Mouse (Mus musculus) heart, embryonic 11.5 days (tissue): ENCODE results near the gene Brox. TPM values are rescaled to one million over a fixed set of nuclear protein-coding genes. Genes with fewer than 3 reads are reported as not detected.
"Not testable (repeated sequence)": the region's sequence is repeated elsewhere in the genome, so short reads cannot be mapped to it uniquely, and the experiment has no call there.

Source experiments
- ATAC-seq: fragments of 200-750 bp; cut with Nextera tagmentation; replicated peaks from 2 replicates; pipeline ENCODE4 v1.8.0; 2017; ENCODE audit warnings: moderate library complexity; ENCODE audit not compliant: insufficient number of reproducible peaks, low FRiP score, low TSS enrichment
- H3K27ac ChIP-seq: fragments of 300-500 bp; sonication (generic); 2 replicates; pipeline ENCODE4 v1.5.1; 2014; ENCODE audit warnings: mild to moderate bottlenecking, low read depth, low read length
- H3K27me3 ChIP-seq: fragments of 300-500 bp; sonication (generic); 2 replicates; pipeline ENCODE4 v1.6.1; 2014; ENCODE audit warnings: mild to moderate bottlenecking, low read length, mixed read lengths; ENCODE audit not compliant: control insufficient read depth, insufficient read depth
- H3K36me3 ChIP-seq: fragments of 300-500 bp; sonication (generic); 2 replicates; pipeline ENCODE4 v1.6.1; 2014; ENCODE audit warnings: mild to moderate bottlenecking, low read length, moderate library complexity, mixed read lengths; ENCODE audit not compliant: control insufficient read depth, insufficient read depth
- H3K4me1 ChIP-seq: fragments of 300-500 bp; sonication (generic); 2 replicates; pipeline ENCODE4 v1.6.1; 2014; ENCODE audit warnings: low read length; ENCODE audit not compliant: control insufficient read depth, insufficient read depth
- H3K4me2 ChIP-seq: fragments of 300-500 bp; sonication (generic); 2 replicates; pipeline ENCODE4 v1.6.1; 2014; ENCODE audit warnings: mild to moderate bottlenecking, moderate library complexity
- H3K4me3 ChIP-seq: fragments of 300-500 bp; sonication (generic); 2 replicates; pipeline ENCODE4 v1.5.1; 2014; ENCODE audit warnings: low read depth, low read length
- H3K9ac ChIP-seq: fragments of 300-500 bp; sonication (generic); 2 replicates; pipeline ENCODE4 v1.6.1; 2014; ENCODE audit warnings: mild to moderate bottlenecking, low read depth, low read length, moderate library complexity
- H3K9me3 ChIP-seq: fragments of 300-500 bp; sonication (generic); replicated peaks from 2 replicates; pipeline ENCODE4 v1.6.1; 2016; ENCODE audit warnings: low read length; ENCODE audit not compliant: control insufficient read depth
- WGBS: fragments of 180-500 bp; shearing (Covaris S2); extraction: QIAGEN DNeasy Blood & Tissue Kit; methylation state at CpG from one replicate; pipeline ENCODE4 v1.1.7; 2014; ENCODE audit not compliant: insufficient replicate concordance; 5-methylcytosine and 5-hydroxymethylcytosine counted together
- polyA plus RNA-seq: library from polyadenylated mRNA; unstranded; fragments of >200 nt; fragmentation: Nextera tagmentation; extraction: Ambion mirVana; gene quantifications from 2 replicates; pipeline ENCODE4 v1.2.1, GENCODE M21; 2014

Gene Brox
- polyA plus RNA-seq, result 43.1 and 45.3 TPM in 2 replicates

DNA sequence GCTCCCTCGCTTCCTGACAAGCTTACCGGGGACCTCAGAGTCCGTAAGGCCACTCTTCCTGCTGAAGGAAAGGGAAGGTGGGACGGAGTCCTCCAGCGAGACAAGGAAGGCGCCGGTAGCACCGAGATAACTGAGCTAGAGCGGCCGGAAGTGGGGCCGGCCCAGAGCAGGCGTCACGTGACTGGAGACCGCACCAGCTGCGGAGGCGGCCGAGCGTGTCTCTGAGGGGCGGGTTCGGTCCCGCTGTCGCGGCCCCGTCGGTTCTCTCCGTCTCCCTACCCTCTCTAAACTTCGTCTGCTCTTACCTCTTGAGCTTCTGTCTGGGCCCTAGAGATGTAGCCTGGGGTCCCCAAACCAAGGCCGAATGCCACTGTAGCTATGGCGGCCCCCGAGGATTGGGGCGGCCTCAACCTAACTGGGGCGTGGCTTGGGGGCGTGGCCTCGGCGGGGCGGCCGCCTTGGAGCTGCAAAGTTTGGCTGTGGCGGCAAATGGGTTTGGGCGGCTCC is at the start of gene Brox:
TSS of gene Brox (minus strand) at position 393 of the 507 bp plus-strand sequence.
- peak; percentile 82 for ATAC-seq
- under 1% methylated on average over 38 of the region's 39 CpGs for WGBS
- Histone ChIP-seq H3K27me3 (no peaks in the 10 kb centered on the region), H3K27ac (peak within 1 kb of the TSS; percentile 41), H3K4me2 (peak within 1 kb of the TSS; percentile 61), H3K4me1 (no peaks in the 10 kb centered on the region), H3K9ac (peak within 1 kb of the TSS; percentile 55), H3K36me3 (no peaks in the 10 kb centered on the region), H3K9me3 (no peaks in the 10 kb centered on the region), H3K4me3 (peak within 1 kb of the TSS; percentile 53)

DNA sequence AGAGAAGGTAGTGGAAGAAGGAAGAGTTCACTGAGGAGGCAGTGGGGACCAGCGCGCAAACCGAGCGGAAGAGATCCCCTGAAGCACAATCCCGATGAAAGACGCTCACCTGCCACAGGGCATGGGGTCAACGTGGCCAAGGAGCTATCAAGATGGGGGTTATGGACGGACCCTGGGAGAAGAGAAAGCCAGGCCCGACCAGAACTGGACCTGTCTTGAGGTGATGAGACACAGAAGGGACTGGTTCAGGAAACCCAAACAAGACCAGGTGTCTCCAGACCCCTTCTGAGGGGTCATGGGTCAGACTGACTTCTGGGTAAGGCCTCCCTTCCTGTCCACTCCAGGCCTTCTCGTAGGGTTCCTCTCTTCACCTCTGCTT is 48.7 kb upstream of the Brox start:
- 7% methylated on average over 10 of the region's 10 CpGs for WGBS

DNA sequence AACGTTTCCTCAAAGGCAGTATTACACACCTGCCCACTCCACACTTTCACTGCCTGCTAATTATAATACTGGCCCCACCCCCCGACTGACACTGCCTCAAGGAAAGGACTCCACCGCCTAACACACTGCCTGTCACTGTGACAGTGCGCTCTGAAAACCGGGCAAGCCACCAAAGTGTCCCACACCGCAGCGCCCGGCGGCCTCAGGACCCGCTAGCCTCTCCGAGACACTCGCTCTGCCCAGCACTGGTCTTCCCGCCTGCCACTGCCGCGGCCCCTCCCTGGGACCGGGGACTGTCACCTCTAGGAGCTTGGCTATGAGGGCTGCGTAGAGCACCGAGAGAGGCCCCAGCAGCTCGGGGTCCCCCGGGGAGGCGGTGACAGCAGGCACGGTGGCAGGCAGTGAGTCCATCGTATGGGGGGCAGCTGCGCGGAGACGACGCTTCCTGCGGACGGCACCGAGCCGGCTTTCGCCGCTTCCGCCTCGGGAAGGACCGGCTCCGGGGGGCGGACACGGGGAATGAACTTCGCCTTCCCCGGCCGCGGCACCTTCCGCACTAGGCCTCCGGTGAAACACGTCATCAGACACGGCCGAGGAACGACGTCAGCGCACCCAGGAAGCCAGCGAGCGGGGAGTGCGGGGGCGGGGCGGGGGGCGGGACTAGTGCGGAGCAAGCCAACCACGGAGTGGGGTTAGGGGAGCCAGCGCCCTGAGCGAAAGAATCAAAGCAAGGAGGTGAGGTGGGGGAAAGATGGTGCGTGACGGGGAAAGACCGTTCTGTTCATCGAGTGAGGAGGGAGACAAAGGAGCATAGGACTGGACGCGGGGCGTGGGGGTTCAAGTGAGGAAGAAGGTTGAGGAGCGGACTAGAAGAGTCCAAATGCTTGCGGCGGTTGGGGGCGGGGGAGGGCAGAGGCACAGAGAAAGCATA is 48.1 kb upstream of the Brox start:
- H3K4me1 ChIP-seq, result peaks cover 9% of the 10 kb centered on the region; the same call in 1 of the 2 replicates
- peak overlapping the region; percentile 92 for H3K9ac ChIP-seq
- peak; percentile 98 for ATAC-seq
- no peaks in the 10 kb centered on the region for H3K9me3 ChIP-seq
- H3K27ac ChIP-seq, result peak overlapping the region; percentile 82
- no peaks in the 10 kb centered on the region for H3K27me3 ChIP-seq
- H3K4me3 ChIP-seq, result peak overlapping the region; percentile 96
- WGBS, result under 1% methylated on average over 72 of the region's 72 CpGs
- peak overlapping the region; percentile 95 for H3K4me2 ChIP-seq
- peaks cover 3% of the 10 kb centered on the region; the same call in 1 of the 2 replicates for H3K36me3 ChIP-seq

More for the DNA sequence above, 48.7 kb upstream of the Brox start:
- H3K27ac ChIP-seq, result peak overlapping the region; percentile 82; the same call in 1 of the 2 replicates
- peak overlapping the region; percentile 92 for H3K9ac ChIP-seq
- H3K4me3 ChIP-seq, result peak overlapping the region; percentile 96
- peaks cover 6% of the 10 kb centered on the region for H3K36me3 ChIP-seq
- peaks cover 9% of the 10 kb centered on the region; the same call in 1 of the 2 replicates for H3K4me1 ChIP-seq
- H3K4me2 ChIP-seq, result peak overlapping the region; percentile 95
- no peaks in the 10 kb centered on the region for H3K27me3 ChIP-seq
- no peaks in the 10 kb centered on the region for H3K9me3 ChIP-seq
- peak; percentile 27 for ATAC-seq

DNA sequence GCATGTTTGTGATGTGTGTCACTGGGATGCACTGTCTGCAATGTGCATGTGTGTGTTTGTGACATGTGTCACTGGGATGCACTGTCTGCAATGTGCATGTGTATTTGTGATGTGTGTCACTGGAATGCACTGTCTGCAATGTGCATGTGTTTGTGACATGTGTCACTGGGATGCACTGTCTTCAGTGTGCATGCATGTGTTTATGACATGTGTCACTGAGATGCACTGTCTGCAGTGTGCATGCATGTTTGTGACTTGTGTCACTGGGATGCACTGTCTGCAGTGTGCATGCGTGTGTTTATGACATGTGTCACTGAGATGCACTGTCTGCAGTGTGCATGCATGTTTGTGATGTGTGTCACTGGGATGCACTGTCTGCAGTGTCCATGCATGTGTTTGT is 45.8 kb upstream of the Brox start:
- H3K9ac ChIP-seq, H3K36me3 ChIP-seq, H3K27me3 ChIP-seq, H3K4me2 ChIP-seq, ATAC-seq, H3K27ac ChIP-seq, H3K4me3 ChIP-seq, H3K4me1 ChIP-seq, H3K9me3 ChIP-seq: not testable (repeated sequence)
- WGBS, result 86% methylated on average over 1 of the region's 1 CpGs

DNA sequence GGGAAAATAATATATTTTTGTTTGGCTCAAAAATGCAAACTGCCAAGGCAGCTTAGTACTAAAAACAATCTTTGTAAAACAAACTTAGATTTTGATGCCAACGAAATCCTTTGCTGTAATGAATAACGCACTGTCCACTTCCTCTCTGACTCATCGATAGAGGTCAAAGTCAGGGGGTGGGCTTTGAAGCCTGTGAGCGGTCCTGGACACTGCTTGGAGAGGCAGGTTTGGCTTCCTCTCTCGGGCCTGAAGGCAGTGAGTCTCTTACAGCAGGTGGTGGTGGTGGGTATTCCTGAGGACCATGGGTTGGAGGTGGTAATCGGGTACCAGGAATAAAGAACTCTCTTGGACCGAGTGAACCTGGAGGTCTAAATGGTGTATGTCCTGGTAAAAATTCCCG is 30.1 kb upstream of the Brox start:
- Histone ChIP-seq H3K4me3 (no peak overlapping the region), H3K4me2 (no peak overlapping the region), H3K27ac (no peak overlapping the region), H3K36me3 (peaks cover 44% of the 10 kb centered on the region), H3K9ac (no peak overlapping the region), H3K9me3 (0 out of 2 replicates have a peak, but pooled peaks cover 4% of the 10 kb centered on the region), H3K27me3 (no peaks in the 10 kb centered on the region), H3K4me1 (no peaks in the 10 kb centered on the region)
- 89% methylated on average over 8 of the region's 8 CpGs for WGBS
- no peak for ATAC-seq

DNA sequence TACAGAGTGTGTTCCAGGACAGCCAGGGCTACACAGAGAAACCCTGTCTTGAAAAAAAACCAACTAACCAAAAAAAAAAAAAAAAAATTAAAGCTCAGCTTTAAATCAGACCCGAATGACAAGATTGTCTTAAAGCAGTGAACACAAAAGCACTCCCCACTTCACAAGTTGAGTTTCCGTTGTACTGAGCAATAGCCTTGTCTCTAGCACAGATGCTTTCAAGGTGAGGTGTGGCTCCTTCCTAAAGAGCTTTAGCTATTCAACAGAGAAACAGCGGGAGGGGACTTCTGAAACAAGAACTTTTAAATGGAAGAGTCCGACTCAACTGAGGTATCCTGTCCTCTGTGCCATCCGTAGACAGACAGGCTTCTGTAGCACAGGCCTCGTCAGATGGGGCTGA is 27.4 kb upstream of the Brox start:
- Histone ChIP-seq H3K9ac (no peak overlapping the region), H3K36me3 (peaks cover 30% of the 10 kb centered on the region), H3K9me3 (0 out of 2 replicates have a peak, but pooled peaks cover 4% of the 10 kb centered on the region), H3K4me3 (no peak overlapping the region), H3K27me3 (no peaks in the 10 kb centered on the region), H3K4me1 (no peaks in the 10 kb centered on the region), H3K27ac (no peak overlapping the region), H3K4me2 (no peak overlapping the region)
- WGBS, result 94% methylated on average over 6 of the region's 6 CpGs
- ATAC-seq, result no peak

DNA sequence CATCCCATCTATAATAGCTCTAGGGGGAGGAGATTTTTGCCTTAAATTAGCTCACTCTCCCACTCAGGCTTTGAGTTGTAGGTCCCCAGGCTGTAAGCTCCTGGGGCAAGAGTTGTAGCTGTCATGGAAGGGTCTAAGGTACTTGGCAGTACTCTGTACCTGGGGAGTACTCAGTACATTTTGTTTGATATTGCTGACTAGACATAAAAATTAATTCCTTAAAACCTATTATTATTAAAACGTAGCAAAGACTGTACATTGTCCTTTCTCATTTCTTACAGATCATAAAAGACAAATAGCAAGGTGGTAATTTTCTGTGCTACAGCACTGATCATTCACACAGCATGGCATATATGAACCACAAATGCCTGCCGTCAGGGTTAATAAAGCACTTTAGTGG is 26.9 kb upstream of the Brox start:
- H3K27ac ChIP-seq, result no peak overlapping the region
- H3K4me2 ChIP-seq, result no peak overlapping the region

DNA sequence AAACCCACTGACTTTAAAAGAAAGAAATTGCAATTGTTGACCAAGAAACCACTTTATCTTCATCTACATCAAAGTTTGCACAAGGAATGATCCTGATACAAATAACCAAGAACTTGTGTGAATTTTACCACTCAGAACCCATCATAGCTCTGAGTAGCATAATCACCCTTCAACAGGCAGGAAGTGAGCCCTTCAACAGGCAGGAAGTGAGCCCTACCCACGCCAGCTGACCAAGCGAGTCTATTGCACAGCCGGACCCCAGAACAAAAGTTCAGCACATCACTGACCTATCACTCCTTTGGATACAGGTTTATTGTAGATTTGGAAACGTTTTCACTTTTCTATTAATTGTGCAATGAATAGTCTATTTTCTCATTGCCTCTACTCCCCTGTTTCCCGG is 25.4 kb upstream of the Brox start:
- not testable (repeated sequence) for H3K4me1 ChIP-seq, H3K9ac ChIP-seq, H3K9me3 ChIP-seq, H3K27ac ChIP-seq, ATAC-seq, H3K27me3 ChIP-seq, H3K4me3 ChIP-seq, H3K4me2 ChIP-seq
- peaks cover 21% of the 10 kb centered on the region for H3K36me3 ChIP-seq
- WGBS, result 79% methylated on average over 5 of the region's 5 CpGs

More for the DNA sequence above, 26.9 kb upstream of the Brox start:
- Histone ChIP-seq H3K27me3 (no peaks in the 10 kb centered on the region), H3K4me3 (no peak overlapping the region), H3K4me1 (no peaks in the 10 kb centered on the region), H3K9ac (no peak overlapping the region), H3K36me3 (peaks cover 28% of the 10 kb centered on the region), H3K9me3 (0 out of 2 replicates have a peak, but pooled peaks cover 4% of the 10 kb centered on the region)
- ATAC-seq, result no peak
- 93% methylated on average over 2 of the region's 2 CpGs for WGBS
